Mouse (Mus musculus) midbrain, embryonic 14.5 days (tissue): ENCODE measurements around the gene Snx29. TPM values are rescaled to one million over a fixed set of nuclear protein-coding genes. Genes with fewer than 3 reads are reported as not detected.
A peak's percentile ranks its signal among the peaks of the same experiment; 100 is the strongest.

Source experiments
- ATAC-seq: fragments of 200-750 bp; cut with Nextera tagmentation; 2 replicates; pipeline ENCODE4 v1.8.0; 2017; ENCODE audit warnings: moderate number of reproducible peaks, moderate library complexity; ENCODE audit not compliant: low FRiP score, low TSS enrichment
- DNase-seq: peaks from one replicate; pipeline ENCODE4 v3.0.0-alpha.2; 2015
- H3K27ac ChIP-seq: fragments of 300-500 bp; sonication (generic); replicated peaks from 2 replicates; pipeline ENCODE4 v1.5.1; 2014; ENCODE audit warnings: mild to moderate bottlenecking, low read depth, low read length, moderate library complexity
- H3K27me3 ChIP-seq: fragments of 300-500 bp; sonication (generic); 2 replicates; pipeline ENCODE4 v1.6.1; 2014; ENCODE audit warnings: low read length, control low read depth, mixed read lengths; ENCODE audit not compliant: control insufficient read depth, insufficient read depth
- H3K36me3 ChIP-seq: fragments of 300-500 bp; sonication (generic); 2 replicates; pipeline ENCODE4 v1.6.1; 2014; ENCODE audit warnings: low read length, control low read depth; ENCODE audit not compliant: control insufficient read depth, insufficient read depth
- H3K4me1 ChIP-seq: fragments of 300-500 bp; sonication (generic); 2 replicates; pipeline ENCODE4 v1.6.1; 2014; ENCODE audit warnings: mild to moderate bottlenecking, antibody characterized with exemption, low read length, control low read depth; ENCODE audit not compliant: control insufficient read depth, insufficient read depth
- H3K4me2 ChIP-seq: fragments of 300-500 bp; sonication (generic); 2 replicates; pipeline ENCODE4 v1.6.1; 2014; ENCODE audit warnings: mild to moderate bottlenecking, low read length, moderate library complexity
- H3K4me3 ChIP-seq: fragments of 300-500 bp; sonication (generic); replicated peaks from 2 replicates; pipeline ENCODE4 v1.5.1; 2014; ENCODE audit warnings: low read depth, low read length
- H3K9ac ChIP-seq: fragments of 300-500 bp; sonication (generic); replicated peaks from 2 replicates; pipeline ENCODE4 v1.6.1; 2014; ENCODE audit warnings: mild to moderate bottlenecking, low read length, moderate library complexity
- H3K9me3 ChIP-seq: fragments of 300-500 bp; sonication (generic); 2 replicates; pipeline ENCODE4 v1.6.1; 2016; ENCODE audit warnings: low read length, control low read depth, mixed read lengths; ENCODE audit not compliant: control insufficient read depth
- WGBS: fragments of 180-500 bp; shearing (Covaris S2); extraction: QIAGEN DNeasy Blood & Tissue Kit; methylation state at CpG from one replicate; pipeline ENCODE4 v1.1.7; 2014; 5-methylcytosine and 5-hydroxymethylcytosine counted together
- polyA plus RNA-seq: library from polyadenylated mRNA; unstranded; fragments of >200 nt; fragmentation: Nextera tagmentation; extraction: Ambion mirVana; gene quantifications from 2 replicates; pipeline ENCODE4 v1.2.1, GENCODE M21; 2014

Gene Snx29
- polyA plus RNA-seq, 1 experiment from 2014 or later = 16.1 TPM

DNA sequence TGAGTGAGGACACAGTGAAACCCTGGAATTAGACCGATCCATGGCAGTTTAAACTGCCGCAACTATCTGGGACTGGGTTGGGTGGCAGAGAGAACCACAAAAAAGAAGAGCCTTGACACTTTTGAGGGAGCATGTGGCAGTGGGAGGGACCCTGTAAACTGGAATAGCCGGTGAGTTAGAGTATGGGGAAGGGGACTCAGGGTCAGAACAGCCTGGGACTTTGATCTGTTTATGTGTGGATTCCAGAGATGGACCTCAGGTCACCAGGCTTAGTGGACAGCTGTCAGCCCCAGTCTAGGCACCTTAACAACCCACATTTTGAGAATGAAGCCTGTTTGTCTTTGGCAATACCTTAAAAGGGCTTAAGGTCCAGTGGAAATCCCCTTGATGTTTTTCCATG is 215.5 kb downstream of the Snx29 start:
- Histone ChIP-seq H3K27ac (no peak overlapping the region), H3K27me3 (no peaks in the 10 kb centered on the region), H3K9ac (no peak overlapping the region), H3K4me2 (no peak overlapping the region), H3K4me3 (no peak overlapping the region), H3K9me3 (no peaks in the 10 kb centered on the region), H3K4me1 (0 out of 2 replicates have a peak, but pooled peaks cover 5% of the 10 kb centered on the region), H3K36me3 (no peaks in the 10 kb centered on the region)
- DNase-seq (no peak), ATAC-seq (no peak)
- 25% methylated on average over 3 of the region's 3 CpGs for WGBS

DNA sequence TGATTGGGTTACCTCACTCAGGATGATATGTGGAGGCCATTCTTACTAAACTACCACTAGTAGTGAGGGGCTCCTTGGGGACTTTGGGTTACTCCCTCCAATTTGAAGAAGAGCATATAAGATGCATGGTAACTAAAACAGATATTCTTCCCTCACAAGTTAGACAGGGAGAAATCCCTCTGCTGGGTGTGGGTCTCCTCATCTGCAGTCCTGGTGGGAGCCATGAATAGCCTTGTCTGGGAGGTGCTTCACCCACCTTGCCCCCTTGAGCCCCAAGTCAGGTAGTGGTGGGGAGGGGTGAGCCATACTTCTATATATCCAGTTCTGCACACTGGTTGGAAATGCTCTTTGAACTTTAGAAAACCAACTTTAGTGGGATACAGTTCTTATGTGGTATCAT is 218.3 kb downstream of the Snx29 start:
- no peaks in the 10 kb centered on the region for H3K9me3 ChIP-seq
- H3K4me1 ChIP-seq = 0 out of 2 replicates have a peak, but pooled peaks cover 5% of the 10 kb centered on the region
- no peak overlapping the region for H3K9ac ChIP-seq
- H3K4me2 ChIP-seq = no peak overlapping the region
- no peak overlapping the region for H3K4me3 ChIP-seq
- no peaks in the 10 kb centered on the region for H3K36me3 ChIP-seq
- no peaks in the 10 kb centered on the region for H3K27me3 ChIP-seq
- DNase-seq = no peak
- no peak for ATAC-seq
- no peak overlapping the region for H3K27ac ChIP-seq

DNA sequence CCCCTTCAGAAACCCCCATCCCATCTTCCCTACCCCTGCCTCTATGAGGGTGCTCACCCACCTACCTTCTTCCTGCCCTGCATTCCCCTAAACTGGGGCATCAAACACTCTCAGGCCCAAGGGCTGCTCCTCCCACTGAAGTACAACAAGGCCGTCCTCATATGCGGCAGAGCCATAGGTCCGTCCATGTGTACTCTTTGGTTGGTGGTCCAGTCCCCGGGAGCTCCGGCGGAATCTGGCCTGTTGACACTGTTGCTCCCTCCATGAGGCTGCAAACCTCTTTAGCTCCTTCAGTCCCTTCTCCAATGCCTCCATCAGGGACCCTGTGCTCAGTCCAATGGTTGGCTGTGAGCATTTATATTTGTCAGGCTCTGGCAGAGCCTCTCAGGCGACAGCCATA is 219.1 kb downstream of the Snx29 start:
- no peaks in the 10 kb centered on the region for H3K9me3 ChIP-seq
- DNase-seq = no peak
- WGBS = 96% methylated on average over 7 of the region's 7 CpGs
- H3K27me3 ChIP-seq = no peaks in the 10 kb centered on the region
- H3K27ac ChIP-seq = no peak overlapping the region
- no peak for ATAC-seq
- H3K4me3 ChIP-seq = no peak overlapping the region
- H3K9ac ChIP-seq = no peak overlapping the region
- H3K36me3 ChIP-seq = no peaks in the 10 kb centered on the region
- 0 out of 2 replicates have a peak, but pooled peaks cover 3% of the 10 kb centered on the region for H3K4me1 ChIP-seq
- H3K4me2 ChIP-seq = no peak overlapping the region

DNA sequence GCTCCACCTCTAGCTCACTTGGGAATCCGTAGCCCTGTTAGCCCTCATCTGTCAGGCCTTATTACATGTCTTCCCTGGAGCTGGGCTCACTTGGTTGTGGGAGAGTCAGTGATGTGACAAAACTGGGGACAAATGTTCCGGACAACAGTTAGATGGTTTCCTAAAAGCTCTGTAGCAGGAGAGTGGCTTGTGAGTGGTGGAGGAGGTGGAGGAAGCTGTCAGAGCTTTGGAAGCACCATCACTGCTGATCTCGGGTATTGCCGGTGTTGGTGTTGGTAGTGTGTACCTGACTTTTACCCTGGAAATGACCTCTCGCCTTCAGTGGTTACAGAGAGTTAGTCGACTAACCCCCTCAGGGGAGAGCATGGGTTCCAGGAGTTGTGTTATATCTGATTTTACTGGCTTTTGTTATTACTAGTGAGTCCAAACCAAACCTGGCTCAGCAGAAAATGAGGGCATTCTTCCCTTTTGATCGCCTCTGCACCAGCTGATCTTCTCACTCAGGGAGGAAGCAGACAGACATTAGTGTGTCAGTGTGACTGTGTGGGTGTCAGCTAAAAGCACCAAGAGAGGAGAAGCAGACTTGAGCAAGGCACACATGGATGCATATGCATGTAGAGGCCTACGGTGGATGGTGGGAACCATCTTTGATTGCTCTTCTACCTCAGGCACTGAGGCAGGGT is 227.5 kb downstream of the Snx29 start:
- Histone ChIP-seq H3K9ac (no peak overlapping the region), H3K9me3 (no peaks in the 10 kb centered on the region), H3K36me3 (no peaks in the 10 kb centered on the region), H3K27me3 (no peaks in the 10 kb centered on the region), H3K4me3 (no peak overlapping the region), H3K4me2 (no peak overlapping the region), H3K4me1 (no peaks in the 10 kb centered on the region), H3K27ac (no peak overlapping the region)
- no peak for DNase-seq
- WGBS = 93% methylated on average over 8 of the region's 8 CpGs
- no peak for ATAC-seq

DNA sequence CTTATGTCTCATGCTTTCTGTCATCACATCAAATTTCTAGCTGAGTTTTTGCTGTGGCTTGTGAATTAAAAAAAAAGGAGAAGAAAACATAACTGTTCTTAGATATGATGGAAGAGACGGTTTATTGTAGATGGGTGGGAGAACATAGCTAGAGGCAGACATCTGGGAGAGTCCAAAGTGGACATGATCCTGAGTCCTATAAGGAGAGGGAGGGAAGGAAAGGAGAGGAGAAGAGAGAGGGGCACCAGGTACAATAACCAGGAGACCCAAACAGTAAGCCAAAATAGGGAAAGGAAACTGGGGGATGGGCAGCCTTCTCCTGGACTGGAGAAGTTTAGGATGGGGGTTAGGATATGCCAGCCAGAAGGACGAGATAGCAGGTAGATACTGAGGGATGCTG is 239.0 kb downstream of the Snx29 start:
- WGBS = 92% methylated on average over 2 of the region's 2 CpGs
- Histone ChIP-seq H3K4me3 (no peak overlapping the region), H3K4me2 (no peak overlapping the region), H3K27me3 (no peaks in the 10 kb centered on the region), H3K27ac (no peak overlapping the region), H3K9ac (no peak overlapping the region), H3K36me3 (no peaks in the 10 kb centered on the region), H3K9me3 (no peaks in the 10 kb centered on the region), H3K4me1 (no peaks in the 10 kb centered on the region)
- ATAC-seq = no peak
- no peak for DNase-seq

DNA sequence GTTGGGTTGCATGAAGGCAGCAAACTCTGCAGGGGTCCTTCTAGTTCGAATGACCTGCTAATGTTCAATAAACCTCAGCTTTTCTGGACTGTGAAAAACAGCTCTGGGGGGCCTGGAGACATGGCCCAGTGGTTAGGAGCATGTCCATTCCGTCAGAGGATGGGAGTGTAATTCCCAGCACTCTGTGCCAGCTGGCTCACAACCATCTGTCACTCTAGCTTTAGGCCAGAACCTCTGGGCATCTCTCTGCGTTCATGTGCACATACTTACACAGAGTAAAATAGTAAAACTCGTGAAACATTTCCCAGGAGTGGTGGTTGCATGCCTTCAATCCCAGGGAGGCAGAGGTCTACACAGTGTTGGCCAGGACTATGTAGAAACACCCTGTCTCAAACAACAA is 241.1 kb downstream of the Snx29 start:
- ATAC-seq = no peak
- WGBS = 54% methylated on average over 4 of the region's 4 CpGs
- DNase-seq = peak; percentile 41
- H3K4me2 ChIP-seq = no peak overlapping the region
- no peak overlapping the region for H3K9ac ChIP-seq
- H3K4me3 ChIP-seq = no peak overlapping the region
- H3K36me3 ChIP-seq = no peaks in the 10 kb centered on the region
- no peaks in the 10 kb centered on the region for H3K4me1 ChIP-seq
- H3K9me3 ChIP-seq = no peaks in the 10 kb centered on the region
- H3K27me3 ChIP-seq = no peaks in the 10 kb centered on the region
- H3K27ac ChIP-seq = no peak overlapping the region

DNA sequence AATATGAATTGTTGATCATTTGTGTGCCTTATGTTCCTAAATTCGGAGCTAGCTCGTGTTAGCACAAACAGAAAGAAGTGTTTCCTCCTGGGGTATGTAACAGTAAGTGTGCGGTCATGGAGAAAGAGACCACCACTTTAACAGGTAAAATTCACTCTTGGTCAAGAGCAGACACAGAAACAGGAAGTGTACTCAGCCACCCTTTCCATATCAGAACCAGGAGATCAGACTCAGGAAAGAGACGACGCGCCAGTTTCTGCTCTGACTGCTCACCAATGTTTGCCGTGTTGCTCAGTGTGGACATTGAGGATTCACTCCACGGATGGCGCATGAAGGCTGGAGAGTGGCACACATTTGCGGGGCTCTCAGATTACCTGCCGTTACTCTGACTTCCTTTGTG is 242.4 kb downstream of the Snx29 start:
- DNase-seq = no peak
- H3K4me3 ChIP-seq = no peak overlapping the region
- H3K36me3 ChIP-seq = no peaks in the 10 kb centered on the region
- H3K27ac ChIP-seq = no peak overlapping the region
- H3K27me3 ChIP-seq = no peaks in the 10 kb centered on the region
- ATAC-seq = no peak
- no peak overlapping the region for H3K4me2 ChIP-seq
- H3K9me3 ChIP-seq = no peaks in the 10 kb centered on the region
- H3K4me1 ChIP-seq = no peaks in the 10 kb centered on the region
- no peak overlapping the region for H3K9ac ChIP-seq
- WGBS = 87% methylated on average over 11 of the region's 11 CpGs

DNA sequence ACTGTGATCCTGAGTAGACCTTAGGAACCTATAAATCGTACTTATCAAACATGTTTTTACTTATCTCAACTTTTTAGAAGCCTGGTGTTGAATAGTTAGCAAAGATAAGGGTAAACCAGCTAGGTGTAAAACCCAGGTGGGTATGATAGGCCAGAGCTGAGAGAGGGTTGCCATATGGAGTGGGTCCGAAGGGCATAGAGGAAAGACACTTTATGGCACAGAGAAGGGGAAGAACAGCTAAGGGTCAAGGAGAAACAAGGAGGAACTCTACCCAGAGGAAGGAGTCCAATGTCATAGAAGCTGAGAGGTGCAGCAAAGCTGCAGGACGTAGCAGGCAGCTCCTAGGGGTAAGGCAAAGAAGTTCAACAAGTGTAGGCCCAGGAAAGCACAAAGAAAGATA is 244.9 kb downstream of the Snx29 start:
- Histone ChIP-seq H3K27me3 (no peaks in the 10 kb centered on the region), H3K4me2 (no peak overlapping the region), H3K9me3 (no peaks in the 10 kb centered on the region), H3K36me3 (peaks cover 3% of the 10 kb centered on the region; the same call in 1 of the 2 replicates), H3K27ac (no peak overlapping the region), H3K9ac (no peak overlapping the region), H3K4me3 (no peak overlapping the region), H3K4me1 (no peaks in the 10 kb centered on the region)
- WGBS = 86% methylated on average over 3 of the region's 3 CpGs
- ATAC-seq (no peak), DNase-seq (no peak)

DNA sequence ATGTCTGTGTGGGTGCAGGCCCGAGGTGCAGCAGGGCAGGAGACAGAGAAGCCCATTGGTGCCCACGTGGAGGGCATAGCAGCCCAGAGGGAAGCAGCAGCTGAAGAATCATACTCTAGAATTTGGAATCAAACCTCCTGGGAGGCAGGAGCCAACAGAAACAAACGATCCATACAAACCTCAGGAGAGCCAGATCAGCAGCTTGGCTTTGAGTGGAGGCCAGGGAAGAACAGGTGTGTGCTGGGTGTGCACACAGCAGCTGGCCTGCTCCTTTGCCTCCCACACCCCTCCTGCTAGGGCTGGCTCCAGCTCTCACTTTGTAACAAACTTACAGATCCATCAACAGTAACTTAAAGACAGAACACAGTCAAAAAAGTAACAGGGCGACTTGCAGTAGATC is 245.4 kb downstream of the Snx29 start:
- no peaks in the 10 kb centered on the region for H3K27me3 ChIP-seq
- DNase-seq (no peak), ATAC-seq (no peak)
- no peak overlapping the region for H3K4me3 ChIP-seq
- H3K36me3 ChIP-seq = peaks cover 3% of the 10 kb centered on the region; the same call in 1 of the 2 replicates
- H3K27ac ChIP-seq = no peak overlapping the region
- H3K9ac ChIP-seq = no peak overlapping the region
- 76% methylated on average over 4 of the region's 4 CpGs for WGBS
- no peak overlapping the region for H3K4me2 ChIP-seq
- H3K9me3 ChIP-seq = no peaks in the 10 kb centered on the region
- no peaks in the 10 kb centered on the region for H3K4me1 ChIP-seq
